ENCODE assay signal across 27 mouse cellular contexts in genomic region chr2:66200195-66200594, GRCm38 (mm10). TPM values are rescaled to one million over a fixed set of nuclear protein-coding genes. Genes with fewer than 3 reads are reported as not detected.
DNase-seq lines count a peak whose midpoint lies in the region; ATAC-seq and TF ChIP-seq lines count a peak whose summit lies in the region.
"Had no signal": no experiment of that assay in that cellular context is flagged by ENCODE, and none has a peak within 500 bp of the region (broad histone marks: within the 10 kb centered on the region; RNA-seq: fewer than 3 reads in every experiment).

No protein-coding gene starts in this region.

- peaks cover 36% of the 10 kb centered on the region; the same call in 1 of the 2 replicates for H3K36me3 ChIP-seq in forebrain, embryonic 15.5 days
- no peaks in the 10 kb centered on the region for H3K36me3 ChIP-seq in lung, postnatal 0 days (ENCODE audit: insufficient read depth, low read length)

- H3K4me3 ChIP-seq in forebrain, embryonic 15.5 days, result no peak overlapping the region
- H3K4me3 ChIP-seq in lung, postnatal 0 days (ENCODE audit: low read depth, low read length), result no peak overlapping the region
- H3K4me3 ChIP-seq: forebrain, embryonic 10.5 days; forebrain, embryonic 13.5 days; gastrocnemius, adult 2 months; heart, embryonic 12.5 days; heart, embryonic 15.5 days had no signal

- ATAC-seq in common myeloid progenitor, adult 5-6 weeks (replicated peaks; ENCODE audit: low read depth, poor library complexity, severe bottlenecking), result peak; percentile 73
- ATAC-seq in forebrain, embryonic 15.5 days (replicated peaks), result no peak
- no peak for ATAC-seq in lung, postnatal 0 days
- ATAC-seq: activated CD4-positive, CD25-positive, alpha-beta regulatory T cell, adult 4 months; forebrain, embryonic 13.5 days; forebrain, postnatal 0 days; hindbrain, postnatal 0 days had no signal

- H3K27me3 ChIP-seq in forebrain, embryonic 15.5 days, result no peaks in the 10 kb centered on the region
- no peaks in the 10 kb centered on the region for H3K27me3 ChIP-seq in lung, postnatal 0 days (replicated peaks; ENCODE audit: insufficient read depth, low read length)
- H3K27me3 ChIP-seq: forebrain, embryonic 13.5 days; heart, embryonic 12.5 days; heart, embryonic 15.5 days had no signal

- no peak for TF ChIP-seq CTCF in lung, postnatal 0 days (IDR thresholded peaks at IDR 0.05)

- peak; percentile 9 for DNase-seq in 416B (ENCODE audit: low read depth)
- peak; percentile 10 for DNase-seq in induced T-regulatory cell, adult 2 months (ENCODE audit: low read depth)
- DNase-seq in left cerebral cortex, adult 18-20 months (ENCODE audit: low spot score in 2 of 2), result no peak
- DNase-seq in lung, postnatal 0 days (ENCODE audit: low spot score), result no peak
- DNase-seq: adrenal gland, adult 8-10 months; adrenal gland, postnatal 25 days; B cell, adult 2 months; cerebellum, adult 11-12 months; cerebellum, adult 8-10 months; cerebellum, postnatal 10 days; cerebellum, postnatal 36 days; forebrain, postnatal 0 days; gastrocnemius, adult 2 months; gastrocnemius, postnatal 14 days; heart, adult 18-20 months; heart, postnatal 10 days; heart, postnatal 36 days had no signal

- H3K4me2 ChIP-seq in forebrain, embryonic 15.5 days (replicated peaks), result no peak overlapping the region
- H3K4me2 ChIP-seq in lung, postnatal 0 days (replicated peaks; ENCODE audit: low read depth, low read length), result no peak overlapping the region
- H3K4me2 ChIP-seq: forebrain, embryonic 13.5 days; heart, embryonic 12.5 days; heart, embryonic 15.5 days; hindbrain, embryonic 14.5 days had no signal

- no peak for TF ChIP-seq EP300 in lung, postnatal 0 days (IDR thresholded peaks at IDR 0.05)

- H3K9me3 ChIP-seq in forebrain, embryonic 15.5 days, result no peaks in the 10 kb centered on the region
- no peaks in the 10 kb centered on the region for H3K9me3 ChIP-seq in lung, postnatal 0 days (ENCODE audit: low read length)
- H3K9me3 ChIP-seq: forebrain, embryonic 10.5 days; forebrain, embryonic 13.5 days; heart, embryonic 12.5 days; heart, embryonic 15.5 days had no signal

- no peak overlapping the region for H3K27ac ChIP-seq in forebrain, embryonic 15.5 days (replicated peaks)
- no peak overlapping the region for H3K27ac ChIP-seq in lung, postnatal 0 days (ENCODE audit: low read length)
- H3K27ac ChIP-seq: forebrain, embryonic 10.5 days; forebrain, embryonic 13.5 days; gastrocnemius, adult 2 months; heart, embryonic 15.5 days; hindbrain, embryonic 14.5 days; hindbrain, postnatal 0 days had no signal

- 49% methylated on average over 3 of the region's 3 CpGs for WGBS in forebrain, embryonic 15.5 days
- 49% methylated on average over 3 of the region's 3 CpGs for WGBS in lung, postnatal 0 days

- no peak overlapping the region for H3K9ac ChIP-seq in forebrain, embryonic 15.5 days (replicated peaks)
- no peak overlapping the region for H3K9ac ChIP-seq in lung, postnatal 0 days (replicated peaks; ENCODE audit: low read depth)
- H3K9ac ChIP-seq: forebrain, embryonic 13.5 days; forebrain, postnatal 0 days; heart, embryonic 12.5 days; heart, embryonic 15.5 days; hindbrain, embryonic 14.5 days had no signal

- H3K4me1 ChIP-seq in forebrain, embryonic 15.5 days, result no peaks in the 10 kb centered on the region
- H3K4me1 ChIP-seq in lung, postnatal 0 days (ENCODE audit: insufficient read depth, low read depth, low read length), result no peaks in the 10 kb centered on the region
- H3K4me1 ChIP-seq: forebrain, embryonic 10.5 days; forebrain, embryonic 13.5 days; heart, embryonic 12.5 days; heart, embryonic 15.5 days had no signal

RNA-seq across cellular contexts. Expression of gene Ttc21b, which starts 56.2 kb away (rescaled TPM):
- total RNA-seq in common myeloid progenitor, adult 5-6 weeks (2017), result 6.0 and 9.0 TPM in 2 replicates
- total RNA-seq in left cerebral cortex, adult 18-20 months (2021), result 1 to 10 TPM; 8.8 to 9.7 TPM
- 13.0 and 13.4 TPM in 2 replicates for polyA plus RNA-seq in forebrain, embryonic 15.5 days (2015; fragmentation: Nextera tagmentation; extraction: Ambion mirVana)
- 4.9 and 6.3 TPM in 2 replicates for polyA plus RNA-seq in lung, postnatal 0 days (2015; fragmentation: Nextera tagmentation; extraction: Ambion mirVana)
- total RNA-seq: MEL had no signal

Comparison
In these comparisons a context has a peak if more than half of its experiments do, and no peak if none do; other contexts are left out.
1. DNase-seq: peak in 416B (single experiment) and induced T-regulatory cell, adult 2 months (single experiment); none in left cerebral cortex, adult 18-20 months (0 of 2) and lung, postnatal 0 days (single experiment).